Mouse (Mus musculus) hindbrain, embryonic 16.5 days (tissue): ENCODE data around the gene Cyb5r4. TPM values are rescaled to one million over a fixed set of nuclear protein-coding genes. Genes with fewer than 3 reads are reported as not detected.
"Not testable (repeated sequence)": the region's sequence is repeated elsewhere in the genome, so short reads cannot be mapped to it uniquely, and the experiment has no call there.

ENCODE experiments used
- ATAC-seq: fragments of 200-750 bp; cut with Nextera tagmentation; 2 replicates; pipeline ENCODE4 v1.8.0; 2017; ENCODE audit warnings: moderate TSS enrichment, moderate library complexity
- H3K27ac ChIP-seq: fragments of 300-500 bp; sonication (generic); 2 replicates; pipeline ENCODE4 v1.5.1; 2014; ENCODE audit warnings: low read depth, mild to moderate bottlenecking, control low read depth, low read length, moderate library complexity
- H3K27me3 ChIP-seq: fragments of 300-500 bp; sonication (generic); replicated peaks from 2 replicates; pipeline ENCODE4 v1.6.1; 2014; ENCODE audit warnings: low read length; ENCODE audit not compliant: control insufficient read depth, insufficient read depth
- H3K36me3 ChIP-seq: fragments of 300-500 bp; sonication (generic); 2 replicates; pipeline ENCODE4 v1.6.1; 2014; ENCODE audit warnings: mild to moderate bottlenecking, low read length, moderate library complexity, mixed read lengths; ENCODE audit not compliant: control insufficient read depth, insufficient read depth
- H3K4me1 ChIP-seq: fragments of 300-500 bp; sonication (generic); 2 replicates; pipeline ENCODE4 v1.6.1; 2014; ENCODE audit warnings: low read depth, low read length; ENCODE audit not compliant: control insufficient read depth, insufficient read depth
- H3K4me2 ChIP-seq: fragments of 300-500 bp; sonication (generic); 2 replicates; pipeline ENCODE4 v1.6.1; 2014; ENCODE audit warnings: mild to moderate bottlenecking, low read length, control low read depth, moderate library complexity
- H3K4me3 ChIP-seq: fragments of 300-500 bp; sonication (generic); 2 replicates; pipeline ENCODE4 v1.5.1; 2014; ENCODE audit warnings: mild to moderate bottlenecking, low read length, control low read depth, moderate library complexity
- H3K9ac ChIP-seq: fragments of 300-500 bp; sonication (generic); 2 replicates; pipeline ENCODE4 v1.6.1; 2014; ENCODE audit warnings: low read depth, mild to moderate bottlenecking, control low read depth, low read length, moderate library complexity
- H3K9me3 ChIP-seq: fragments of 300-500 bp; sonication (generic); 2 replicates; pipeline ENCODE4 v1.6.1; 2014; ENCODE audit warnings: mild to moderate bottlenecking, low read length, moderate library complexity; ENCODE audit not compliant: control insufficient read depth
- WGBS: fragments of 180-500 bp; shearing (Covaris S2); extraction: QIAGEN DNeasy Blood & Tissue Kit; methylation state at CpG from one replicate; pipeline ENCODE4 v1.1.7; 2014; 5-methylcytosine and 5-hydroxymethylcytosine counted together
- polyA plus RNA-seq: library from polyadenylated mRNA; unstranded; fragments of >200 nt; fragmentation: Nextera tagmentation; extraction: Ambion mirVana; gene quantifications from 2 replicates; pipeline ENCODE4 v1.2.1, GENCODE M21; 2015

Gene Cyb5r4
- polyA plus RNA-seq: 55.2 and 56.6 TPM in 2 replicates

GRCm38 (mm10) chr9:87021778-87022523 lies at the start of gene Cyb5r4:
Gene Cyb5r4, plus strand, starts transcription at chr9:87022014.
- peak within 1 kb of the TSS; percentile 87 for H3K27ac ChIP-seq
- no peaks in the 10 kb centered on the region for H3K36me3 ChIP-seq
- H3K9ac ChIP-seq: peak within 1 kb of the TSS; percentile 92
- ATAC-seq: peak; percentile 99
- H3K4me2 ChIP-seq: peak within 1 kb of the TSS; percentile 72
- peak within 1 kb of the TSS; percentile 95 for H3K4me3 ChIP-seq
- no peaks in the 10 kb centered on the region for H3K9me3 ChIP-seq
- under 1% methylated on average over 46 of the region's 52 CpGs for WGBS
- peaks cover 18% of the 10 kb centered on the region for H3K4me1 ChIP-seq
- H3K27me3 ChIP-seq: no peaks in the 10 kb centered on the region

DNA sequence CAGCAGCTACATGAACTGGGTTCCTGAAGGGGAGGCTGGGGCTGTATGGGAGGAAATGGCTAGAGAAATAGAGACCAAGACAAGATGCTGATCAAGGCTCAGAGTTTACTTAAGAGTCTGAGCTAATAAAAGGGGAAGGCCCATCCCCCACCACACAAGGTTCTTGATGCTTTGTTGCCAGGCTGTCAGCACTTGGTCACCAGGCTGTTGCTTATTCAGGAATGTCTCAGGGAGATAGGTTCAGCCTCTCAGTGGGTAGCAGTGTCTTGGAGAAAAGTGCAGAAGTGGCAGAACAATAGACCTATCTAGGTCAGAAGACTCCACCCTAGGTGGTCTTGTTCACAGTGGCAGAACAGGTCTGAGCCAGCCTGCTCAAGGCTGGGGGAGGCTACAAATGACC lies 49.3 kb upstream of the Cyb5r4 start:
- H3K27ac ChIP-seq, H3K9me3 ChIP-seq, H3K4me3 ChIP-seq, H3K36me3 ChIP-seq, H3K4me2 ChIP-seq, H3K9ac ChIP-seq, H3K27me3 ChIP-seq, H3K4me1 ChIP-seq, ATAC-seq: not testable (repeated sequence)

DNA sequence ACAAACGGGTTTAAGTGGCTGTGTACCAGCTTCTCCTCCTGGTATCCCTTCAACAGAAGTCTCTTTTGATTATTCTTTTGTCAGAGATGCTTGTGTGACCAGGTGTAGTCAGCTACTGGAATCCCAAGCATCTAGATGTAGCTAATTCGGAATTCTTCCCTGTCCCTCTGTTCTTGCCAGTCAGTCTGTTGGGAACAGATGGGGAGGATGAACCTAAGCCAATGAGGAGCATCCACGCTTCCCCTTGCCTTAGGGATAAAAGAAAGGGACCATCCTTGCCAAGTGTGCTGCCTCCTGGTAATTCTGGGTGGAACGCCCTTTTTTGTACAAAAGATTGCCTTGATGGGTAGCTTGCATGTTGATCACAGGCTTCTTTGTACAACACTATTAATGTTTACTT lies 48.3 kb upstream of the Cyb5r4 start:
- Histone ChIP-seq H3K27ac (no peak overlapping the region), H3K4me3 (no peak overlapping the region), H3K9me3 (no peaks in the 10 kb centered on the region), H3K36me3 (no peaks in the 10 kb centered on the region), H3K27me3 (no peaks in the 10 kb centered on the region), H3K4me2 (no peak overlapping the region), H3K4me1 (no peaks in the 10 kb centered on the region), H3K9ac (no peak overlapping the region)
- WGBS: 58% methylated on average over 4 of the region's 4 CpGs
- ATAC-seq: peak; percentile 61; the same call in 1 of the 2 replicates

DNA sequence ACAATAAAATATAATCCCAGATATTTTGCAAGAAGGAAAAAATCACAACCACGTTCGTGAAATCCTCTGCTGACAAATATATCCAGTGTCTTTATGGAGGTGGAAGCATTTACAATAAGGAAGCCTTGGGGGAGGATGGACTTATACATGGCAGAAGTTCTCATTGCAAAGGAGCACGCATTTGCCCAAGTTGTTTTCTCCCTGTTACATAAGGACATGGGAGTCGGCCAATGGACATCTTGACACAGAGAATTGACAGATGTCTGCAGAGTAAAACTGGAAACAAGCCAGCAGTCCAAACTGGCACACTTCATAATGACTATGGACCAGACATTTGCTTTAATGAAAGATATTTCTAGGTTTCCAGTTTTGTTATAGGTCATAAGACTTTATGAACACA lies 44.9 kb upstream of the Cyb5r4 start:
- H3K27me3 ChIP-seq: no peaks in the 10 kb centered on the region
- H3K27ac ChIP-seq: no peak overlapping the region
- no peaks in the 10 kb centered on the region for H3K4me1 ChIP-seq
- no peak overlapping the region for H3K9ac ChIP-seq
- no peak overlapping the region for H3K4me2 ChIP-seq
- no peak for ATAC-seq
- WGBS: 76% methylated on average over 4 of the region's 4 CpGs
- no peaks in the 10 kb centered on the region for H3K9me3 ChIP-seq
- H3K4me3 ChIP-seq: no peak overlapping the region
- H3K36me3 ChIP-seq: no peaks in the 10 kb centered on the region

DNA sequence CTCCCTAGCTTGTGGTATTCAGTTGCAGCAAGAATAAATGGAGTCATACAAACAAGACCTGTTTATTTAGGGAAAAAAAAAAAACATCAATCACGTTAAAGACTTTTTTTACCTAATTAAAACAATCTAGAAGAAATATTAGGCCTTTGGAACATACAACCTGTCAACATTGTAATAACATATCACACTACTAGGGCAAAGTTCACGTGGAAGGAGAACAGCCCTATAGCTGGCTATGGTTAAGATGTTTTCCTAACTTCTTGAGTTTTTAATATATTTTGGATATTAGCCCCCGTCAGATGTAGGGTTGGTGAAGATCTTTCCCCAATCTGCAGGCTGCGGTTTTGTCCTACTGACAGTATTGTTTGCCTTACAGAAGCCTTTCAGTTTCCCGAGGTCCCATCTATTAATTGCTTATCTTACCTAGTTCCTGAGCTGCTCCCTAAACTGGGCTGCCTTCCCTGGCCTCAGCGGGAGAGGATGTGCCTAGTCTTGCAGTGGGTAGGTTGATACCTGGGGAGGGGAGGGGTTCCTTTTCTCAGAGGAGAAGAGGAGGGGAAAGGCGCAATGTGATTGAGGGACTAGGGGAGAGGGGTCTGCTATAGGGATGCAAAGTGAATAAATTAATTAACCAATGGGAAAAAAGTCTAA lies 43.4 kb upstream of the Cyb5r4 start:
- no peak for ATAC-seq
- no peaks in the 10 kb centered on the region for H3K27me3 ChIP-seq
- H3K4me3 ChIP-seq: no peak overlapping the region
- H3K9ac ChIP-seq: no peak overlapping the region
- 74% methylated on average over 7 of the region's 7 CpGs for WGBS
- no peaks in the 10 kb centered on the region for H3K36me3 ChIP-seq
- no peak overlapping the region for H3K27ac ChIP-seq
- no peaks in the 10 kb centered on the region for H3K9me3 ChIP-seq
- H3K4me2 ChIP-seq: no peak overlapping the region
- no peaks in the 10 kb centered on the region for H3K4me1 ChIP-seq

DNA sequence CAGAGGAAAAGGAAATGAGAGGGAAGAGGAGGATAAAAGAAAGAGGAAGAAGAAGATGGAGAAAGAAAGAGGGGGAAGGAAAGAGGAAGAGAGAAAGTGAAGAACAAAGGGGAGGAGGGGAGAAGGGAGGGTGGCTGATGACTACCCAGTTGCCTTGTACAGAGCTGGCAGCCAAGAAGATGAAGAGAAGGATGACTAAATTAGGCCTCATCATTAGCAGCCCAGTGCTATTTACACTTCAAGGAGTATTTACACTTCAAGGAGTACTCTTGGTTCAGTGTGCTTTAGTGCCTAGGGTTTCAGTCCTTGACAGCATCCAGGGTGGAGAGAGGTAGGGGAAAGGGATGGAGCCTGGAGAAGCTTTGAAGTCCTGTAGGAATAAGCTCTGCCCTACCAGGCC lies 41.8 kb upstream of the Cyb5r4 start:
- ATAC-seq: no peak
- H3K36me3 ChIP-seq: no peaks in the 10 kb centered on the region
- no peak overlapping the region for H3K27ac ChIP-seq
- no peak overlapping the region for H3K9ac ChIP-seq
- no peak overlapping the region for H3K4me2 ChIP-seq
- H3K9me3 ChIP-seq: no peaks in the 10 kb centered on the region
- no peaks in the 10 kb centered on the region for H3K27me3 ChIP-seq
- H3K4me3 ChIP-seq: no peak overlapping the region
- no peaks in the 10 kb centered on the region for H3K4me1 ChIP-seq

DNA sequence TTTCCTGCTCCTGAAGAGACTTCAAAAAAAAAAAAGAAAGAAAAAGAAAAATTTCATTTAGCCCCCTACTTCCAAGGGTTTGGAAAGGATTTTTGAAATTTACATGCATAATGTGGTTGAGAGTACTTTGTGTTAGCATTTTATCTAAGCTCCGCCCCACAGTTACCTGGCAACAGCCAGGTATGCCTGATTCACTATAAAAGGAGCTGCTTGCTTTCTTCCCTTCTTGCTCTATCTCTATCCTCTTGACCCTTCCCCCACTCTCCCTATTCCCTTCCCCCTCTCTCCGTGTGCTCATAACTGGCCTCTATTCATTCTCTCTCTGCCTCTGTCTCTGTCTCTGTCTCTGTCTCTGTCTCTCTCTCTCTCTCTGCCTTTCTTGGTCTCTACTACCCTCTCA lies 40.9 kb upstream of the Cyb5r4 start:
- H3K9ac ChIP-seq: no peak overlapping the region
- H3K4me1 ChIP-seq: no peaks in the 10 kb centered on the region
- H3K36me3 ChIP-seq: no peaks in the 10 kb centered on the region
- H3K27ac ChIP-seq: no peak overlapping the region
- WGBS: 50% methylated on average over 2 of the region's 2 CpGs
- ATAC-seq: no peak
- no peaks in the 10 kb centered on the region for H3K27me3 ChIP-seq
- no peak overlapping the region for H3K4me3 ChIP-seq
- no peaks in the 10 kb centered on the region for H3K9me3 ChIP-seq
- H3K4me2 ChIP-seq: no peak overlapping the region

DNA sequence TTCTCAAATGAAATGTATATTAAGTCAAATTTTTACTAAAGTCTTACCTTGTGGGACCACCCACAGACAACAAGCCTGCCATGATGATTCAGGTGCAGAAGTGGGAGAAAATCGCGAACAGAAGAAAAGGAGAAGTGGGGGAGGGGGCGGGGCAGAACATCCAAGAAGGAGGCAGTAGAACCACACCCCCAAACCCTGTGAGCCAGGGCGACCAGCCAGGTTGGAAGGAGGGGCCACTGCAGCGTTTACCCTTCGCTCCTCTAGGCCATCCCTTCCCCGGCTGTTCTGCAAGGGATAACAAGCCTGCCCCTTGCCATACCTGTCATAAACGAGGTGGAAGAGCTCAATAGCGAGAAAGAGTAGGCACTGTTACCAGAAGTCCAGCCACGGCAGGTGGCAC lies 40.3 kb upstream of the Cyb5r4 start:
- Histone ChIP-seq H3K4me3 (no peak overlapping the region), H3K27me3 (no peaks in the 10 kb centered on the region), H3K9me3 (no peaks in the 10 kb centered on the region), H3K4me2 (no peak overlapping the region), H3K27ac (no peak overlapping the region), H3K4me1 (no peaks in the 10 kb centered on the region), H3K9ac (no peak overlapping the region), H3K36me3 (no peaks in the 10 kb centered on the region)
- no peak for ATAC-seq
- 19% methylated on average over 10 of the region's 10 CpGs for WGBS

DNA sequence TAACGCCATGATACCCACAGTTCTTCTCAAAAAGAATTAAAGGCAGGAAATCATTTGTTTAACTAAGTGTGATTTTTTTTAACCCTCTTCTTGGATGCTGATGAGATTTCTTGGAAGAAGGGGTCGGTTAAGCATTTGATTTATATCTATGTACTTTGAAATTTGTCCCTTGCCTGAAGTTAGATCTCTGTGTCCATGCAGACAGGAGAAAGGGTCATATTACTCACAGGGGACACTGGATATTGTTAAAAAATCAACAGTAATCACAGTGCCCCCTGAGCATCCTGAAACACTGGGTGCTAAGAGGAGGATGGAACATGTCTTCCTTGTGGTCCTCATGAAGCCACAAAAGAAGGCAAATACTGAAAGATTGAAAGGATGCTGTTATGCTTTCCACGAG lies 37.2 kb upstream of the Cyb5r4 start:
- 83% methylated on average over 3 of the region's 3 CpGs for WGBS
- no peak overlapping the region for H3K4me2 ChIP-seq

More for the DNA sequence above, 37.2 kb upstream of the Cyb5r4 start:
- no peaks in the 10 kb centered on the region for H3K9me3 ChIP-seq
- ATAC-seq: no peak
- no peak overlapping the region for H3K27ac ChIP-seq
- H3K9ac ChIP-seq: no peak overlapping the region
- H3K4me3 ChIP-seq: no peak overlapping the region
- H3K27me3 ChIP-seq: no peaks in the 10 kb centered on the region
- no peaks in the 10 kb centered on the region for H3K36me3 ChIP-seq
- H3K4me1 ChIP-seq: no peaks in the 10 kb centered on the region
